Mouse (Mus musculus) CH12.LX (cell line): ENCODE data around the gene Cgrrf1. TPM values are rescaled to one million over a fixed set of nuclear protein-coding genes. Genes with fewer than 3 reads are reported as not detected.
"Not testable (repeated sequence)": the region's sequence is repeated elsewhere in the genome, so short reads cannot be mapped to it uniquely, and the experiment has no call there.

Experiments used
- DNase-seq: peaks from one replicate; pipeline ENCODE4 v3.0.0-alpha.2; 2013; ENCODE audit errors: extremely low read depth
- H3K27ac ChIP-seq: 2 replicates; pipeline ENCODE4 v1.5.1; 2012; ENCODE audit warnings: low read depth, mild to moderate bottlenecking, control low read depth, moderate library complexity; ENCODE audit not compliant: insufficient read depth
- H3K27me3 ChIP-seq: replicated peaks from 2 replicates; pipeline ENCODE3; 2012; ENCODE audit warnings: inconsistent platforms
- H3K36me3 ChIP-seq, 2 experiments: replicated peaks in 1 of 2; 2 replicates each; pipeline versions ENCODE3 to v1.6.1; 2012; ENCODE audit warnings: inconsistent platforms in 1 of 2, low read length in 1 of 2, mild to moderate bottlenecking in 1 of 2, mixed read lengths in 1 of 2, moderate library complexity in 1 of 2; ENCODE audit not compliant: control insufficient read depth in 1 of 2, insufficient read depth in 1 of 2
- H3K4me1 ChIP-seq, 2 experiments: 2 replicates each; pipeline ENCODE4 v1.6.1; 2012; ENCODE audit warnings: inconsistent platforms in 1 of 2, moderate library complexity in 1 of 2; ENCODE audit not compliant: insufficient read depth in 2 of 2, control insufficient read depth in 1 of 2
- H3K4me2 ChIP-seq: 2 replicates; pipeline ENCODE4 v1.6.1; 2012; ENCODE audit warnings: low read depth, mild to moderate bottlenecking, control low read depth; ENCODE audit not compliant: poor library complexity, insufficient read depth, severe bottlenecking
- H3K4me3 ChIP-seq, 3 experiments: fragments of 150-350 bp in 1 of 3; sonication (generic) in 1 of 3; replicated peaks in 1 of 3; 2 replicates each; pipeline versions ENCODE3 to v1.5.1; 2011 to 2012; ENCODE audit warnings: low read depth in 2 of 3, low read length in 2 of 3, mild to moderate bottlenecking in 2 of 3, moderate library complexity in 2 of 3, control low read depth in 1 of 3, improper control_type of control experiment in 1 of 3, inconsistent platforms in 1 of 3, mixed read lengths in 1 of 3; ENCODE audit not compliant: poor library complexity in 1 of 3
- H3K79me2 ChIP-seq: replicated peaks from 2 replicates; pipeline ENCODE4 v1.6.1; 2012; ENCODE audit warnings: mild to moderate bottlenecking, moderate library complexity; ENCODE audit not compliant: control insufficient read depth, poor library complexity, insufficient read depth, severe bottlenecking; ENCODE audit errors: extremely low read depth
- H3K9ac ChIP-seq: 2 replicates; pipeline ENCODE4 v1.6.1; 2012; ENCODE audit warnings: low read depth, mild to moderate bottlenecking, control low read depth, moderate library complexity; ENCODE audit not compliant: insufficient read depth
- H3K9me3 ChIP-seq: replicated peaks from 2 replicates; pipeline ENCODE3; 2012; ENCODE audit warnings: low read length, inconsistent platforms, mixed read lengths
- BHLHE40 ChIP-seq: IDR thresholded peaks from 2 replicates; pipeline ENCODE4 v1.6.1; 2011; ENCODE audit warnings: mild to moderate bottlenecking, low read depth, low read length, improper control_type of control experiment
- CHD1 ChIP-seq: IDR thresholded peaks from 2 replicates; pipeline ENCODE4 v1.6.1; 2012; ENCODE audit warnings: low read depth, low read length, improper control_type of control experiment, inconsistent platforms
- ELF1 ChIP-seq: IDR thresholded peaks from 2 replicates; pipeline ENCODE4 v1.6.1; 2014; ENCODE audit warnings: low read depth, mild to moderate bottlenecking, inconsistent platforms, low read length, improper control_type of control experiment
- EP300 ChIP-seq: IDR thresholded peaks from 2 replicates; pipeline ENCODE4 v1.6.1; 2011; ENCODE audit warnings: low read length, improper control_type of control experiment
- ETS1 ChIP-seq: conservative IDR thresholded peaks from 2 replicates; pipeline ENCODE4 v1.6.1; 2012; ENCODE audit warnings: low read depth, mild to moderate bottlenecking, inconsistent platforms, low read length, improper control_type of control experiment, moderate library complexity
- IRF4 ChIP-seq: IDR thresholded peaks from 2 replicates; pipeline ENCODE4 v1.6.1; 2014; ENCODE audit warnings: low read depth, mild to moderate bottlenecking, inconsistent platforms, low read length, improper control_type of control experiment
- JUN ChIP-seq: IDR thresholded peaks from 2 replicates; pipeline ENCODE4 v1.6.1; 2011; ENCODE audit warnings: low read depth, mild to moderate bottlenecking, low read length, improper control_type of control experiment, moderate library complexity; ENCODE audit not compliant: insufficient read depth
- JUND ChIP-seq: conservative IDR thresholded peaks from 2 replicates; pipeline ENCODE4 v1.6.1; 2011; ENCODE audit warnings: low read depth, low read length, improper control_type of control experiment
- KAT2A ChIP-seq: IDR thresholded peaks from 2 replicates; pipeline ENCODE4 v1.6.1; 2012; ENCODE audit warnings: low read length, improper control_type of control experiment, inconsistent platforms; ENCODE audit not compliant: insufficient replicate concordance
- MAX ChIP-seq: IDR thresholded peaks from 2 replicates; pipeline ENCODE4 v1.6.1; 2011; ENCODE audit warnings: low read length, improper control_type of control experiment
- MAZ ChIP-seq: IDR thresholded peaks from 2 replicates; pipeline ENCODE4 v1.6.1; 2012; ENCODE audit warnings: low read depth, mild to moderate bottlenecking, inconsistent platforms, low read length, improper control_type of control experiment, moderate library complexity
- MEF2A ChIP-seq: IDR thresholded peaks from 2 replicates; pipeline ENCODE4 v1.6.1; 2014; ENCODE audit warnings: low read depth, mild to moderate bottlenecking, inconsistent platforms, low read length, improper control_type of control experiment, borderline replicate concordance
- MYC ChIP-seq: IDR thresholded peaks from 2 replicates; pipeline ENCODE4 v1.6.1; 2011; ENCODE audit warnings: low read depth, mild to moderate bottlenecking, improper control_type of control experiment, low read length
- NRF1 ChIP-seq: IDR thresholded peaks from 2 replicates; pipeline ENCODE4 v1.6.1; 2014; ENCODE audit warnings: low read depth, mild to moderate bottlenecking, inconsistent platforms, low read length, improper control_type of control experiment, moderate library complexity
- PAX5 ChIP-seq: IDR thresholded peaks from 2 replicates; pipeline ENCODE4 v1.6.1; 2012; ENCODE audit warnings: low read length, inconsistent platforms, mixed read lengths
- POLR2AphosphoS2 ChIP-seq: IDR thresholded peaks from 2 replicates; pipeline ENCODE4 v1.6.1; 2011; ENCODE audit warnings: low read depth, low read length, improper control_type of control experiment
- RCOR1 ChIP-seq: conservative IDR thresholded peaks from 2 replicates; pipeline ENCODE4 v1.6.1; 2012; ENCODE audit warnings: low read depth, mild to moderate bottlenecking, inconsistent platforms, low read length, improper control_type of control experiment
- SIN3A ChIP-seq: IDR thresholded peaks from 2 replicates; pipeline ENCODE4 v1.6.1; 2012; ENCODE audit warnings: low read length, improper control_type of control experiment, inconsistent platforms
- UBTF ChIP-seq: IDR thresholded peaks from 2 replicates; pipeline ENCODE4 v1.6.1; 2012; ENCODE audit warnings: low read depth, mild to moderate bottlenecking, inconsistent platforms, low read length, improper control_type of control experiment, moderate library complexity
- USF1 ChIP-seq: IDR thresholded peaks from 2 replicates; pipeline ENCODE4 v1.6.1; 2014; ENCODE audit warnings: low read depth, mild to moderate bottlenecking, inconsistent platforms, low read length, improper control_type of control experiment
- USF2 ChIP-seq: conservative IDR thresholded peaks from 2 replicates; pipeline ENCODE4 v1.6.1; 2011; ENCODE audit warnings: low read depth, low read length, improper control_type of control experiment
- ZKSCAN1 ChIP-seq: IDR thresholded peaks from 2 replicates; pipeline ENCODE4 v1.6.1; 2012; ENCODE audit warnings: low read depth, inconsistent platforms, low read length, improper control_type of control experiment, borderline replicate concordance
- dilution Hi-C: fragments of 300-500 bp; cut with MboI; formaldehyde crosslinking; loops from 2 replicates; pipeline ENCODE4 v1.14.3; 2020; ENCODE audit warnings: low sequenced_read_pairs; ENCODE audit not compliant: extremely low pct_unique_long_range_greater_than_20kb, extremely low pct_ligation_motif_present
- in situ Hi-C: fragments of 300-500 bp; cut with MboI; formaldehyde crosslinking; loops from 3 replicates; pipeline ENCODE4 v1.14.3; 2019; ENCODE audit warnings: low sequenced_read_pairs, low pct_ligation_motif_present, low pct_unique_long_range_greater_than_20kb, mixed read lengths
- polyA plus RNA-seq: library from polyadenylated mRNA; unstranded; fragments of >175 nt; gene quantifications from 2 replicates; pipeline ENCODE4 v1.2.1, GENCODE M21; 2012; ENCODE audit warnings: low read depth; ENCODE audit not compliant: insufficient read length
- total RNA-seq, 2 experiments: library from RNA; depleted of rRNA; stranded (reverse); fragments of 300-350 nt in 1 of 2; fragments of >200 nt in 1 of 2; gene quantifications; 2 replicates each; pipeline ENCODE4 v1.2.3; 2012 to 2014

The Cgrrf1 gene
- total and polyA plus RNA-seq, 3 experiments = 9.6 to 17.1 (median 13.1) TPM

GRCm38 (mm10) chr14:46816916-46817622, 14.9 kb upstream of the Cgrrf1 start (continued):
- TF ChIP-seq JUND (no peak), POLR2AphosphoS2 (no peak), ELF1 (no peak), PAX5 (no peak), ETS1 (peak; percentile 40; the same call in 1 of the 2 replicates), KAT2A (no peak)

GRCm38 (mm10) chr14:46818743-46819142, 13.2 kb upstream of the Cgrrf1 start:
- peaks cover 21 to 37% of the 10 kb centered on the region in 2 experiments for H3K36me3 ChIP-seq
- dilution Hi-C loops (no loop called here), in situ Hi-C loops (no loop called here)
- H3K79me2 ChIP-seq = peaks cover 34% of the 10 kb centered on the region
- peak overlapping the region; percentile 51 for H3K4me2 ChIP-seq
- H3K4me1 ChIP-seq = peaks cover 10 to 40% of the 10 kb centered on the region in 2 experiments
- H3K4me3 ChIP-seq = no peak overlapping the region
- H3K9me3 ChIP-seq = no peaks in the 10 kb centered on the region
- no peak overlapping the region for H3K9ac ChIP-seq
- H3K27ac ChIP-seq = no peak overlapping the region
- no peaks in the 10 kb centered on the region for H3K27me3 ChIP-seq
- TF ChIP-seq MYC (no peak), JUND (peak; percentile 68), EP300 (peak; percentile 63; the same call in 1 of the 2 replicates), ETS1 (peak; percentile 55; the same call in 1 of the 2 replicates), ELF1 (no peak), IRF4 (peak; percentile 70), PAX5 (no peak), BHLHE40 (peak; percentile 69), MAZ (no peak), UBTF (no peak), SIN3A (0 out of 2 replicates have a peak, but pooled peaks have one; percentile 51), USF1 (no peak), MAX (peak; percentile 46; the same call in 1 of the 2 replicates), POLR2AphosphoS2 (no peak), CHD1 (no peak), NRF1 (no peak), KAT2A (no peak), USF2 (no peak), JUN (peak; percentile 65), ZKSCAN1 (no peak), RCOR1 (0 out of 2 replicates have a peak, but pooled peaks have one; percentile 48), MEF2A (peak; percentile 17; the same call in 1 of the 2 replicates)
- DNase-seq = peak; percentile 53

DNA sequence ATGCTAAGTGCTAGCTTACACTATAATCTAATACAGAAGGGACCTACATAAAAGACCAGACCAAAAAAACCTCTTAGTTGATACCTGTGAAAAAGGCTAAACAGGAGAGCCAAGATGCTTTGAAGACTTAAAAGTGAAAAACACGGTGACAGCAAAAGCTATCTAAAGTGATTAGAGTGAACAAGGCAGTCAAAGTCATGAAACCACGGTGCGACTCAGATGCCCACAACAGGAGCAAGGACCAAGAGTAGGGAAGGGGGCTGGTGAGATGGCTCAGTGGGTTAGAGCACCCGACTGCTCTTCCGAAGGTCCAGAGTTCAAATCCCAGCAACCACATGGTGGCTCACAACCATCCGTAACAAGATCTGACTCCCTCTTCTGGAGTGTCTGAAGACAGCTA, 12.0 kb upstream of the Cgrrf1 start:
- Histone ChIP-seq H3K4me1 (peaks cover 10 to 40% of the 10 kb centered on the region in 2 experiments), H3K36me3 (peaks cover 17 to 25% of the 10 kb centered on the region in 2 experiments), H3K79me2 (peaks cover 32% of the 10 kb centered on the region)
- H3K9ac ChIP-seq, H3K4me3 ChIP-seq, dilution Hi-C loops, H3K9me3 ChIP-seq, H3K4me2 ChIP-seq, H3K27ac ChIP-seq, DNase-seq, H3K27me3 ChIP-seq, in situ Hi-C loops: not testable (repeated sequence)
